Mouse (Mus musculus) E14TG2a.4 (cell line): ENCODE data around the gene Mgst3.

Experiments
- CTCF ChIP-seq: conservative IDR thresholded peaks from 2 replicates; pipeline ENCODE4 v1.5.1; 2014; ENCODE audit warnings: low read length
- NANOG ChIP-seq: IDR thresholded peaks from 2 replicates; pipeline ENCODE4 v1.6.1; 2014; ENCODE audit warnings: borderline replicate concordance, low read length, mixed read lengths

- TF ChIP-seq CTCF: no peak
- TF ChIP-seq NANOG: no peak
These were observed 30.8 kb downstream of the Mgst3 start for GRCm38 (mm10) chr1:167362819-167363218.
